18 mouse cellular contexts compared by ENCODE assay signal in the genomic region with DNA sequence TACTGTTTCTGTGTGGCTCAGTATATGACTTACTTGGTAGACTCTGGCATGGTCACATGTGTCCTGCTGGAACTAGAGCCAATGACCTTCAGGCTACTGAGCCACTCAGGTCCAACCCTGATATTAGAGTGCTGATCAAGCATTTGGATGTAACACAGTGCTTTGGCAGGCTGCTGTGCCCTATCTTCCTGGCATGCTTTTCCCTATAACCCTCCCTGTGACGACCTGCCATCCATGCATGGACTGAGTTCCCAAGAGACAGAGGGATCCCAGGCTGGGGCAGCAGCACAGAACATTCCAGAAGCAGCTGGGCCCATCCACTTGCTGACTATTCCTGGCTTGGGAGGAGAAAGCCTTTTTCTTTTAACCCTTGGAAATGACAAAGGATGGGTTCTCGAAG.
DNase-seq lines count a peak whose midpoint lies in the region; ATAC-seq and TF ChIP-seq lines count a peak whose summit lies in the region.
"Had no signal": no experiment of that assay in that cellular context is flagged by ENCODE, and none has a peak within 500 bp of the region (broad histone marks: within the 10 kb centered on the region; RNA-seq: fewer than 3 reads in every experiment).

No protein-coding gene starts in this region.

- no peak for TF ChIP-seq POLR2A in liver, adult 2 months (IDR thresholded peaks at IDR 0.05; ENCODE audit: extremely low read depth, insufficient read depth, low read length)

- no peak overlapping the region for H3K27ac ChIP-seq in liver, adult 2 months (replicated peaks; ENCODE audit: insufficient read depth, low read depth, low read length)
- H3K27ac ChIP-seq in liver, embryonic 11.5 days (ENCODE audit: low read depth, low read length): no peak overlapping the region
- H3K27ac ChIP-seq in heart, postnatal 0 days (ENCODE audit: low read depth): peak overlapping the region; percentile 46; the same call in 1 of the 2 replicates
- H3K27ac ChIP-seq in midbrain, embryonic 15.5 days: no peak overlapping the region
- H3K27ac ChIP-seq: hindbrain, postnatal 0 days; limb, embryonic 15.5 days; midbrain, embryonic 12.5 days; neural tube, embryonic 13.5 days had no signal

- ATAC-seq in liver, embryonic 11.5 days (replicated peaks; ENCODE audit: low FRiP score): no peak
- ATAC-seq in heart, postnatal 0 days (ENCODE audit: insufficient read depth, low read depth): peak; percentile 92
- ATAC-seq in midbrain, embryonic 15.5 days (replicated peaks): no peak
- ATAC-seq: hindbrain, postnatal 0 days; liver, postnatal 0 days had no signal

- peak; percentile 12 to 24 for DNase-seq in gastrocnemius, adult 8-10 months (ENCODE audit: low spot score in 2 of 2)
- no peak for DNase-seq in gastrocnemius, postnatal 4 days (ENCODE audit: low spot score in 2 of 2)
- DNase-seq in liver, adult 2 months (ENCODE audit: extremely low read depth, low read depth, low spot score): peak; percentile 90
- DNase-seq in liver, embryonic 11.5 days (ENCODE audit: low spot score): no peak
- peak; percentile 64 for DNase-seq in heart, postnatal 0 days (ENCODE audit: low spot score)
- DNase-seq in frontal cortex, adult 2 months (ENCODE audit: extremely low spot score in 1 of 2, low spot score in 1 of 2): no peak
- DNase-seq: cerebellum, adult 18-20 months; cerebellum, postnatal 25 days; embryo, embryonic 11 days; kidney, adult 11 months; kidney, postnatal 25 days; liver, postnatal 0 days; lung, postnatal 10 days had no signal

- no peaks in the 10 kb centered on the region for H3K9me3 ChIP-seq in liver, embryonic 11.5 days (ENCODE audit: control insufficient read depth, low read length)
- H3K9me3 ChIP-seq in heart, postnatal 0 days (replicated peaks; ENCODE audit: control insufficient read depth, low read length): no peaks in the 10 kb centered on the region
- H3K9me3 ChIP-seq in midbrain, embryonic 15.5 days: no peaks in the 10 kb centered on the region
- H3K9me3 ChIP-seq: limb, embryonic 15.5 days; midbrain, embryonic 12.5 days; neural tube, embryonic 13.5 days had no signal

- no peaks in the 10 kb centered on the region for H3K36me3 ChIP-seq in liver, adult 2 months (ENCODE audit: control insufficient read depth, insufficient read depth, low read length)
- no peaks in the 10 kb centered on the region for H3K36me3 ChIP-seq in liver, embryonic 11.5 days (ENCODE audit: control insufficient read depth, insufficient read depth, low read length)
- H3K36me3 ChIP-seq in heart, postnatal 0 days (replicated peaks; ENCODE audit: control insufficient read depth, insufficient read depth, low read length): no peaks in the 10 kb centered on the region
- no peaks in the 10 kb centered on the region for H3K36me3 ChIP-seq in midbrain, embryonic 15.5 days (replicated peaks)
- H3K36me3 ChIP-seq: limb, embryonic 15.5 days; midbrain, embryonic 12.5 days; neural tube, embryonic 13.5 days had no signal

- H3K4me1 ChIP-seq in liver, adult 2 months (ENCODE audit: control insufficient read depth, insufficient read depth, low read length): no peaks in the 10 kb centered on the region
- H3K4me1 ChIP-seq in liver, embryonic 11.5 days (replicated peaks; ENCODE audit: control insufficient read depth, insufficient read depth, low read length): peaks cover 5% of the 10 kb centered on the region; the same call in 1 of the 2 replicates
- H3K4me1 ChIP-seq in heart, postnatal 0 days (ENCODE audit: control insufficient read depth, insufficient read depth): peaks cover 24% of the 10 kb centered on the region
- peaks cover 18% of the 10 kb centered on the region for H3K4me1 ChIP-seq in midbrain, embryonic 15.5 days

- no peak for TF ChIP-seq CTCF in liver, adult 2 months (IDR thresholded peaks at IDR 0.05; ENCODE audit: low read depth, low read length)
- TF ChIP-seq CTCF in heart, postnatal 0 days (IDR thresholded peaks at IDR 0.05; ENCODE audit: low read depth): no peak

- TF ChIP-seq EP300 in heart, postnatal 0 days (IDR thresholded peaks at IDR 0.05; ENCODE audit: low read depth): no peak

- no peak overlapping the region for H3K9ac ChIP-seq in liver, adult 2 months (ENCODE audit: low read depth, low read length)
- no peak overlapping the region for H3K9ac ChIP-seq in liver, embryonic 11.5 days (ENCODE audit: low read depth, low read length)
- H3K9ac ChIP-seq in heart, postnatal 0 days (replicated peaks; ENCODE audit: low read depth, low read length): no peak overlapping the region
- H3K9ac ChIP-seq in midbrain, embryonic 15.5 days: no peak overlapping the region
- H3K9ac ChIP-seq: limb, embryonic 15.5 days; liver, postnatal 0 days; midbrain, embryonic 12.5 days; neural tube, embryonic 13.5 days had no signal

- no peak overlapping the region for H3K4me3 ChIP-seq in liver, adult 2 months (ENCODE audit: insufficient read depth, low read depth, low read length)
- H3K4me3 ChIP-seq in liver, embryonic 11.5 days (ENCODE audit: low read depth, low read length): no peak overlapping the region
- no peak overlapping the region for H3K4me3 ChIP-seq in heart, postnatal 0 days (ENCODE audit: low read depth, low read length)
- no peak overlapping the region for H3K4me3 ChIP-seq in midbrain, embryonic 15.5 days
- H3K4me3 ChIP-seq: limb, embryonic 15.5 days; midbrain, embryonic 12.5 days; neural tube, embryonic 13.5 days had no signal

- 50% methylated on average over 2 of the region's 2 CpGs for WGBS in liver, adult 2 months
- 86% methylated on average over 2 of the region's 2 CpGs for WGBS in liver, embryonic 11.5 days
- 50% methylated on average over 2 of the region's 2 CpGs for WGBS in heart, postnatal 0 days
- WGBS in midbrain, embryonic 15.5 days: 82% methylated on average over 2 of the region's 2 CpGs

- H3K4me2 ChIP-seq in liver, embryonic 11.5 days: no peak overlapping the region
- H3K4me2 ChIP-seq in heart, postnatal 0 days (ENCODE audit: low read depth, low read length): no peak overlapping the region
- no peak overlapping the region for H3K4me2 ChIP-seq in midbrain, embryonic 15.5 days
- H3K4me2 ChIP-seq: limb, embryonic 15.5 days; midbrain, embryonic 12.5 days; neural tube, embryonic 13.5 days had no signal

- H3K27me3 ChIP-seq in liver, adult 2 months (ENCODE audit: control insufficient read depth, insufficient read depth, low read length): no peaks in the 10 kb centered on the region
- H3K27me3 ChIP-seq in liver, embryonic 11.5 days (replicated peaks; ENCODE audit: control insufficient read depth, insufficient read depth, low read length): no peaks in the 10 kb centered on the region
- no peaks in the 10 kb centered on the region for H3K27me3 ChIP-seq in heart, postnatal 0 days (ENCODE audit: control insufficient read depth, insufficient read depth, low read length)
- peaks cover 9% of the 10 kb centered on the region for H3K27me3 ChIP-seq in midbrain, embryonic 15.5 days (replicated peaks)
- H3K27me3 ChIP-seq: limb, embryonic 15.5 days; neural tube, embryonic 13.5 days had no signal

- H3K79me2 ChIP-seq in liver, adult 2 months (ENCODE audit: control insufficient read depth, insufficient read depth, low read length): no peaks in the 10 kb centered on the region

Comparison
In these comparisons a context has a peak if more than half of its experiments do, and no peak if none do; other contexts are left out.
1. DNase-seq: peak in gastrocnemius, adult 8-10 months (2 of 2), liver, adult 2 months (single experiment) and heart, postnatal 0 days (single experiment); none in gastrocnemius, postnatal 4 days (0 of 2), liver, embryonic 11.5 days (single experiment) and frontal cortex, adult 2 months (0 of 2).